Mouse (Mus musculus): ENCODE results near the gene Gli1. TPM values are rescaled to one million over a fixed set of nuclear protein-coding genes. Genes with fewer than 3 reads are reported as not detected.

Gene Gli1
- polyA plus RNA-seq, 1 experiment from 2014 or later = not detected

GRCm38 (mm10) chr10:127338930-127339682 is 2.7 kb downstream of the Gli1 start:
- 2% methylated on average over 31 of the region's 31 CpGs for WGBS (ENCODE audit: missing documents)
- no peak overlapping the region for H3K27ac ChIP-seq
- peak overlapping the region; percentile 24 for H3K4me3 ChIP-seq (ENCODE audit: inconsistent target)
- no peaks in the 10 kb centered on the region for H3K79me2 ChIP-seq (ENCODE audit: inconsistent target)
- H3K36me3 ChIP-seq (ENCODE audit: inconsistent target) = no peaks in the 10 kb centered on the region

GRCm38 (mm10) chr10:127337536-127338099 is 4.2 kb downstream of the Gli1 start:
- 71% methylated on average over 6 of the region's 6 CpGs for WGBS (ENCODE audit: missing documents)
- Histone ChIP-seq H3K79me2 (ENCODE audit: inconsistent target) (no peaks in the 10 kb centered on the region), H3K27ac (no peak overlapping the region), H3K36me3 (ENCODE audit: inconsistent target) (no peaks in the 10 kb centered on the region), H3K4me3 (ENCODE audit: inconsistent target) (no peak overlapping the region)

GRCm38 (mm10) chr10:127336952-127337351 is 4.8 kb downstream of the Gli1 start:
- 53% methylated on average over 5 of the region's 5 CpGs for WGBS (ENCODE audit: missing documents)
- Histone ChIP-seq H3K36me3 (ENCODE audit: inconsistent target) (no peaks in the 10 kb centered on the region), H3K4me3 (ENCODE audit: inconsistent target) (no peak overlapping the region), H3K79me2 (ENCODE audit: inconsistent target) (no peaks in the 10 kb centered on the region), H3K27ac (no peak overlapping the region)

GRCm38 (mm10) chr10:127335271-127335670 is 6.5 kb downstream of the Gli1 start:
- no peak overlapping the region for H3K4me3 ChIP-seq (ENCODE audit: inconsistent target)
- WGBS (ENCODE audit: missing documents) = 50% methylated on average over 1 of the region's 1 CpGs
- peaks cover 3% of the 10 kb centered on the region; the same call in 1 of the 2 replicates for H3K36me3 ChIP-seq (ENCODE audit: inconsistent target)
- H3K27ac ChIP-seq = no peak overlapping the region
- no peaks in the 10 kb centered on the region for H3K79me2 ChIP-seq (ENCODE audit: inconsistent target)

GRCm38 (mm10) chr10:127333152-127333551 is 8.6 kb downstream of the Gli1 start:
- Histone ChIP-seq H3K36me3 (ENCODE audit: inconsistent target) (peaks cover 24% of the 10 kb centered on the region; the same call in 1 of the 2 replicates), H3K27ac (no peak overlapping the region), H3K4me3 (ENCODE audit: inconsistent target) (no peak overlapping the region), H3K79me2 (ENCODE audit: inconsistent target) (no peaks in the 10 kb centered on the region)
- 68% methylated on average over 4 of the region's 5 CpGs for WGBS (ENCODE audit: missing documents)

- Histone ChIP-seq H3K4me3 (ENCODE audit: inconsistent target) (no peak overlapping the region), H3K36me3 (ENCODE audit: inconsistent target) (peaks cover 32% of the 10 kb centered on the region; the same call in 1 of the 2 replicates), H3K27ac (no peak overlapping the region), H3K79me2 (ENCODE audit: inconsistent target) (no peaks in the 10 kb centered on the region)
- 46% methylated on average over 30 of the region's 31 CpGs for WGBS (ENCODE audit: missing documents)
Measured at GRCm38 (mm10) chr10:127332211-127332874, 9.4 kb downstream of the Gli1 start.

DNA sequence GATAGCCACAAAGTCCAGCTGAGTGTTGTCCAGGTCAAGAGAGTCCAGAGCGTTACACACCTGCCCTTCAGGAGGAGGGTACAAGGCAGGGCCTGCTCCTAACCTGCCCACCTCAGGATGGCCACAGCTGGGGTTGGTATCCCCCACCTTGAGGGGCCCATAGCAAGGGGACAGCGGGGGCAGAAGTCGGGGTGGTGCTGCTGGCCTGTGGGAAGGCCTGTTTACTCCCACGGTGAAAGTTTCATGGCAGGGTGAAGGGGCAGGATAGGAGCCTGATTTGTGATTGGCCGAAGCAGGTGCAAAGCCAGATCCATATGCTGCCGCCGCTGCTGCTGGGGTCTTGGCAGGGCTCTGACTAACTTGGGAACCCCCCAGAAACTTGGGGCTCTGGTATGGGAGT is 11.6 kb downstream of the Gli1 start:
- H3K79me2 ChIP-seq (ENCODE audit: inconsistent target) = no peaks in the 10 kb centered on the region; the same call in 1 of the 2 replicates
- no peak overlapping the region for H3K27ac ChIP-seq
- H3K36me3 ChIP-seq (ENCODE audit: inconsistent target) = peaks cover 45% of the 10 kb centered on the region; the same call in 1 of the 2 replicates
- no peak overlapping the region for H3K4me3 ChIP-seq (ENCODE audit: inconsistent target)
- WGBS (ENCODE audit: missing documents) = 94% methylated on average over 7 of the region's 7 CpGs

- WGBS (ENCODE audit: missing documents) = 88% methylated on average over 16 of the region's 18 CpGs
- no peak overlapping the region for H3K27ac ChIP-seq
- peaks cover 45% of the 10 kb centered on the region; the same call in 1 of the 2 replicates for H3K36me3 ChIP-seq (ENCODE audit: inconsistent target)
- H3K79me2 ChIP-seq (ENCODE audit: inconsistent target) = peaks cover 13% of the 10 kb centered on the region
- H3K4me3 ChIP-seq (ENCODE audit: inconsistent target) = no peak overlapping the region
Measured at GRCm38 (mm10) chr10:127327461-127328145, 14.2 kb downstream of the Gli1 start.

DNA sequence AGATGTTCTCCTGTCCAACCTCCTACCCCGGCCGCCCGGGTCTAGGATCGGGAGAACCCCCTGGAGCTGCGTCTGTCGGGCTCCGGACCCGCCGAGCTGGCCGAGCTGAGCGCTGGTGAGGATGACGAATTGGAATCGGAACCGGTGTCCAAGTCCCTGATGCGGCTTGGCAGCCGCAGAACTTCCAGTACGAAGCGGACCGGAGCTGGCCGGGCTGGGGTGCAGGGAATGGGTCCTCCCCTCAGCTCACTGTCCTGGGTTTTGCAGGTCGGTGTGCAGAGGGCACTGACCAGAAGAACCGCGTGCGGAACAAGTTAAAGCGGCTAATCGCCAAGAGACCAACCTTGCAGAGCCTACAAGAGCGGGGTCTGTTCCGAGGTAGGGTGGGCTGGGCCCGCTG is 14.9 kb downstream of the Gli1 start:
- 90% methylated on average over 14 of the region's 29 CpGs for WGBS (ENCODE audit: missing documents)
- peaks cover 45% of the 10 kb centered on the region; the same call in 1 of the 2 replicates for H3K36me3 ChIP-seq (ENCODE audit: inconsistent target)
- H3K79me2 ChIP-seq (ENCODE audit: inconsistent target) = peaks cover 13% of the 10 kb centered on the region
- no peak overlapping the region for H3K27ac ChIP-seq
- no peak overlapping the region for H3K4me3 ChIP-seq (ENCODE audit: inconsistent target)

- no peak overlapping the region for H3K27ac ChIP-seq
- no peak overlapping the region for H3K4me3 ChIP-seq (ENCODE audit: inconsistent target)
- 56% methylated on average over 48 of the region's 54 CpGs for whole genome bisulfite sequencing (ENCODE audit: missing documents)
Measured at GRCm38 (mm10) chr10:127326017-127326801, 15.6 kb downstream of the Gli1 start.

DNA sequence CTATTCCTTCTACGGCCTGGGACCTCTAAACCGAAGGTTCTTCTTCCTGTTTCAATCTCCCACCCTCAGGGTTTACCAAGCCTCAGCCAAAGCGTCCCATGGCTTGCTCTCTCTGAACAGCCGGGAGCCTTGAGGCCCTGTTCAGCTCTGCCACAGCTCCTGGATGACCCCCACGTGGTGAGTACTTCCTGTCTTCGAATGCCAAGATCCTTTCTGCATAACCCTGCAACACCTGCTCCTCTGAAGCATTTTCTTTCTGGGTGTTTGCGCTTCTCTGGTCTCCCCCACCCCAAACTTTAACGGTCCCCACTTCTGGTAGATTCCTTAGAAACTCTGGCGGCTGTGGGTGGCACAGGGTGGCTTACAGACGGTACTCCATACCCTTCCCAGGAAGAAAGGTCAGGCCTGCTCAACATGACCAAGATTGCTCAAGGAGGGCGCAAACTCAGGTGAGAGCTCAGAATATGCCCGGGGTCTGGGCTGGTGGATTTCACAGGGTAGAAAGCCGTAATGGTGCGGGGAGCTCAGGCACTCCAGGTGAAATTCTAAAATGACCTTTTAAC is 16.2 kb downstream of the Gli1 start:
- peaks cover 45% of the 10 kb centered on the region; the same call in 1 of the 2 replicates for H3K36me3 ChIP-seq (ENCODE audit: inconsistent target)
- H3K27ac ChIP-seq = no peak overlapping the region
- no peak overlapping the region for H3K4me3 ChIP-seq (ENCODE audit: inconsistent target)
- H3K79me2 ChIP-seq (ENCODE audit: inconsistent target) = peaks cover 13% of the 10 kb centered on the region
- WGBS (ENCODE audit: missing documents) = 28% methylated on average over 14 of the region's 14 CpGs

More at GRCm38 (mm10) chr10:127326017-127326801, 15.6 kb downstream of the Gli1 start:
- Histone ChIP-seq H3K79me2 (ENCODE audit: inconsistent target) (peaks cover 13% of the 10 kb centered on the region), H3K36me3 (ENCODE audit: inconsistent target) (peaks cover 45% of the 10 kb centered on the region; the same call in 1 of the 2 replicates)

DNA sequence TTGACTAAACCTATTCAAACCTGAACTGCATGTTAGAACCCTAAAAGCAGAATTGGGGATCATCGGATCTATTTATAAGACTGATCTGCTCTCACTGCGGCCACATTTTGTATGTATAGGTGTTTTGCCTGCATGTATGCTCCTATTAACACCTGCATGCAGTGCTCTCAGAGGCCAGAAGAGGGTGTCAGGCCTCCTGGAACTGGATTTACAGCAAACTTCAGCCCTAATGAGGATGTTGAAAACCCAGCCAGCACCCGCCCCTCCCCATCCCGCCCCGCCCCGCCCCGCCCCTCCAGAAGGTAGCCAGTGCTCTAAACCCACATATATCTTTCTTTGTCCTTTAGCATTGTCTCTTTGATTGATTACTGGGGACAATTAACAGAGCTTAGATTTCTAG is 17.3 kb downstream of the Gli1 start:
- 0% methylated on average over 7 of the region's 7 CpGs for WGBS (ENCODE audit: missing documents)
- Histone ChIP-seq H3K27ac (peak overlapping the region; percentile 95), H3K4me3 (ENCODE audit: inconsistent target) (peak overlapping the region; percentile 79), H3K36me3 (ENCODE audit: inconsistent target) (peaks cover 34% of the 10 kb centered on the region; the same call in 1 of the 2 replicates), H3K79me2 (ENCODE audit: inconsistent target) (peaks cover 13% of the 10 kb centered on the region)

DNA sequence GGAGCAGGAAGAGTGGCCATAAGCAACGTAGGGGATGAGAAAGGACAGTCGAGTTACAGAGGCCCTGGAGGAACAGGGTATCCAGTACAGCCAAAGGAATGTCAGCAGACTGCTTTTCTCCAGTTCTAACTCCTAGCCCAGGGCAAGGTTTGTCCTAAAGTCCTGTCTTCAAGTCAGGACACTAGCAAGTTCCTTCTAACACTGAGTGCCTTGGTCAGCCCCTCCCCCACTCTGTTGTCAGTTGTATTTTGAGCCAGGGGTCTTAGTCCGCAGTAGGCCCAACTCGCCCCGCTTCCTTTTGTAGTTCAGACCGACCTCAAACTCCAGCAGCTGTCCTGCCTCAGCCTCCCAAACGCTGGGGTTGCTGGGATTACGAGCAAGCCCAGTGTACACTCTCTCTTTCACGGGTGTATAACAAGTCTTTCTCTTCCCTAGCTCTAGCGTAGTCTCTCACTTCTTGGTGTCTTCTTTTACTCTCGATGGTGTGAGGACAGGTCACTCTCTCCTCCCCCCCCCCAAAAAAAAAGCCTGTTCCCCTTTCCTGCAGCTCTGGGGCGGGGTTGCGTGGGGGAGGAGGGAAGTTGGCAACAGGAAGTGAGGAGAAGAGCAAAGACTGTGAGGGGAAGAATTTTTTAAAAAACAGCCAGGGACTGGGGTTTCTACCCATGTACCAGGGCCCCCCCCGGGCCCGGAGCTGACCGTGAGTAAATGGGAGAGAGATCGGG is 18.5 kb downstream of the Gli1 start:
- 9% methylated on average over 17 of the region's 17 CpGs for WGBS (ENCODE audit: missing documents)
- Histone ChIP-seq H3K27ac (peak overlapping the region; percentile 95), H3K36me3 (ENCODE audit: inconsistent target) (peaks cover 22% of the 10 kb centered on the region; the same call in 1 of the 2 replicates), H3K79me2 (ENCODE audit: inconsistent target) (peaks cover 13% of the 10 kb centered on the region), H3K4me3 (ENCODE audit: inconsistent target) (peak overlapping the region; percentile 79)

All from macrophage (primary cell).